Mouse (Mus musculus) intestine, embryonic 14.5 days (tissue): ENCODE results near the gene Utp11. TPM values are rescaled to one million over a fixed set of nuclear protein-coding genes. Genes with fewer than 3 reads are reported as not detected.
A peak's percentile ranks its signal among the peaks of the same experiment; 100 is the strongest.

Source experiments
- ATAC-seq: fragments of 200-750 bp; cut with Nextera tagmentation; replicated peaks from 2 replicates; pipeline ENCODE4 v1.8.0; 2017; ENCODE audit warnings: low read depth, moderate number of reproducible peaks, moderate TSS enrichment, moderate library complexity; ENCODE audit not compliant: low FRiP score, low TSS enrichment
- DNase-seq: peaks from one replicate; pipeline ENCODE4 v3.0.0-alpha.2; 2018; ENCODE audit warnings: low spot score
- H3K27ac ChIP-seq: fragments of 300-500 bp; sonication (generic); 2 replicates; pipeline ENCODE4 v1.5.1; 2014; ENCODE audit warnings: low read depth, mild to moderate bottlenecking, control low read depth
- H3K27me3 ChIP-seq: fragments of 300-500 bp; sonication (generic); replicated peaks from 2 replicates; pipeline ENCODE4 v1.6.1; 2014; ENCODE audit warnings: low read length, control low read depth; ENCODE audit not compliant: control insufficient read depth, insufficient read depth
- H3K36me3 ChIP-seq: fragments of 300-500 bp; sonication (generic); 2 replicates; pipeline ENCODE4 v1.6.1; 2014; ENCODE audit warnings: low read length, control low read depth; ENCODE audit not compliant: control insufficient read depth, insufficient read depth
- H3K4me1 ChIP-seq: fragments of 300-500 bp; sonication (generic); replicated peaks from 2 replicates; pipeline ENCODE4 v1.6.1; 2014; ENCODE audit warnings: low read length, control low read depth, mixed read lengths; ENCODE audit not compliant: control insufficient read depth, insufficient read depth
- H3K4me2 ChIP-seq: fragments of 300-500 bp; sonication (generic); 2 replicates; pipeline ENCODE4 v1.6.1; 2014; ENCODE audit warnings: low read length
- H3K4me3 ChIP-seq: fragments of 300-500 bp; sonication (generic); 2 replicates; pipeline ENCODE4 v1.5.1; 2014; ENCODE audit warnings: low read depth, low read length, control low read depth, mixed read lengths
- H3K9ac ChIP-seq: fragments of 300-500 bp; sonication (generic); 2 replicates; pipeline ENCODE4 v1.6.1; 2014; ENCODE audit warnings: mild to moderate bottlenecking, low read length
- H3K9me3 ChIP-seq: fragments of 300-500 bp; sonication (generic); 2 replicates; pipeline ENCODE4 v1.6.1; 2016; ENCODE audit warnings: low read length, control low read depth; ENCODE audit not compliant: control insufficient read depth
- WGBS: fragments of 180-500 bp; shearing (Covaris S2); extraction: QIAGEN DNeasy Blood & Tissue Kit; methylation state at CpG from one replicate; pipeline ENCODE4 v1.1.7; 2014; 5-methylcytosine and 5-hydroxymethylcytosine counted together
- polyA plus RNA-seq: library from polyadenylated mRNA; unstranded; fragments of >200 nt; fragmentation: Nextera tagmentation; extraction: Ambion mirVana; gene quantifications from 2 replicates; pipeline ENCODE4 v1.2.1, GENCODE M21; 2014

Gene Utp11
- polyA plus RNA-seq, 1 experiment from 2014 or later, result 57.6 TPM

DNA sequence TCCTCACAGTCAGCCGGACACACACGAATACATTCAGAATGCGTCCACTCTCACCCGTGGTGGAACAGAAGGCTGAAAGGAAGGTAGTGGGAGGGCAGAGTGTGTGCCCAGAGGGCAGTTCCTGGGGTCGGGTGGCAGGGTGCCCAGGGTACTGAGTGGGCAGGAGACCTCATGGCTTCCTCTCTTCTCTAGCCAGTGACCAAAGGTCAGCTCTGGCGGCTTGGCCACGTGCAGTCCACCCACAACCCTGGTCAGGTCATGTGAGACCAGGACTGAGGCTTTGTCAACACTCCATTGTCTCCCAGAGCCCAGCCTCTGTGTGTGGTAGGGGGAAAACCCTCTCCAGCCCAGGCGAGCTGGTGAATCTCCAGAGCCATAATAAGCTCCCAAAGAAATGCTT is 23.2 kb downstream of the Utp11 start:
- 71% methylated on average over 8 of the region's 8 CpGs for WGBS

DNA sequence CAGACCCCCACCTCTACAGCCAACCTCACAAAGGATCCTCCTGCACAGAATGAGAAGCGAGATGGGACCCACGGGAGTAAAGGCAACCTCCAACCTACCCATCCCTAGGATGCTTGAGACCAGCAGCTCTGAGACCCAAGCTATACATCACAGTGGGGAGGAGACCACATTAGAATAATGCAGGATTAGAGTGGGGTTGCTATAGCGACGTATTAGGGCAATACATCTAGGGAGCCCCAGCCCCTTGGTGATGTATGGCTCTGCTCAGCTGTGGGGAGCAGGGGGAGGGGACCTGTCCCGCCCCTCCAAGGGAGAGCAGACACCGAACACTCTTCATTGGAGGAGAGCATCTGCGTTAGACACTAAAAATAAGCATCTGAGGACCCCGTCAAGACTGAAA is 25.3 kb downstream of the Utp11 start:
- WGBS, result 10% methylated on average over 8 of the region's 8 CpGs
- Histone ChIP-seq H3K4me3 (no peak overlapping the region), H3K9me3 (no peaks in the 10 kb centered on the region), H3K9ac (no peak overlapping the region), H3K4me1 (peaks cover 13% of the 10 kb centered on the region; the same call in 1 of the 2 replicates), H3K27ac (no peak overlapping the region), H3K4me2 (no peak overlapping the region), H3K27me3 (peaks cover 55% of the 10 kb centered on the region), H3K36me3 (no peaks in the 10 kb centered on the region)
- no peak for ATAC-seq
- DNase-seq, result no peak

More for the DNA sequence above, 23.2 kb downstream of the Utp11 start:
- no peaks in the 10 kb centered on the region for H3K9me3 ChIP-seq
- no peak overlapping the region for H3K27ac ChIP-seq
- DNase-seq (no peak), ATAC-seq (no peak)
- no peak overlapping the region for H3K4me2 ChIP-seq
- H3K4me3 ChIP-seq, result no peak overlapping the region
- no peak overlapping the region for H3K9ac ChIP-seq
- peaks cover 13% of the 10 kb centered on the region; the same call in 1 of the 2 replicates for H3K4me1 ChIP-seq
- peaks cover 51% of the 10 kb centered on the region for H3K27me3 ChIP-seq
- H3K36me3 ChIP-seq, result no peaks in the 10 kb centered on the region

DNA sequence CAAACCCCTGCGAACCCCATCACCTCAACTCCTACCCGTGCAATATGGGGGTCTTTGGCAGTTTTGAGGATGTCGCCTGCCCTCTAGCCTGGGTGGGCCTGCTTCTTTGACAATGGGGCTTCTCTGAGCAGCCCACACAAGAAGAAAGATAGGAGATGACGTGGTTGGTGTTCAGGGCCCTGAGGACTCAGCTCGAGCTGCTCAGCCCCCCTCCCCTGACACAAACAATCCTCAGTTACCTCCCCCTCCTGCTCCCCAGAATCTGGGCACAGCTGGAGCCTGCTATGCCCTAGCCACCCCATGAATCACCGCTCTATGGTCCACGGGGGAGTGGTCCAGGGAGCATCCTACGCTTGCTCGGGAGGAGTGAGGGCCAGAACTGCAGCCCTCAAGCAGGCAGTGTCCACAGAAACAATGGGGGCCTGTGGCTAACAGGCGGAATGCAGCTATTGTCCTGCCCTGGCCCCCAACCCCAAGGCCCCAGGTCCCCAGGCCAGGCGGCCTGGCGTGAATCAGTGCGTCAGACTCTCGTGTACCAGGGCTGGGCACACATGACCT is 25.8 kb downstream of the Utp11 start:
- Histone ChIP-seq H3K4me2 (no peak overlapping the region), H3K27ac (no peak overlapping the region), H3K4me1 (peaks cover 9% of the 10 kb centered on the region; the same call in 1 of the 2 replicates), H3K36me3 (no peaks in the 10 kb centered on the region), H3K9ac (no peak overlapping the region), H3K9me3 (no peaks in the 10 kb centered on the region), H3K27me3 (peaks cover 55% of the 10 kb centered on the region), H3K4me3 (no peak overlapping the region)
- ATAC-seq (no peak), DNase-seq (no peak)
- 40% methylated on average over 14 of the region's 14 CpGs for WGBS

DNA sequence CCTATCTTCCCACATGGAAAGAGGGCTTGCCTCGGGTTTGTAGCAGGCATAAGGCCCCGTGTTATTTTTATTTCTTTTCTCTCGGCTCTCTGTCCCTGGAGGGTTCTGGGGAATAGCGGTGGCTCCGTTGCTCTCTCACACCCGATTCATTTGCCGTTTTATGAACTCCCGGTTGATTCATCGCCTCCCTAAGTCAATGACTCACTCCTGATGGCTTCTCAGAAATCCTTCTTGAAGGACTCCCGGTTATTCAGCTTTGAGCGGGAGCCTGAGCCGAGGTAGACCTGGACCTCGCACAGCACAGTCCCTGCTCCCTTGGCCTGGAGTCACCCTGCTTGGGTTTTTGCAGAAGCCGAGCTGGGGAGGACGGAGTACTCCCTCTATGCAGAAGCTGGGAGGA is 28.8 kb downstream of the Utp11 start:
- H3K4me3 ChIP-seq, result no peak overlapping the region
- no peak overlapping the region for H3K4me2 ChIP-seq
- 67% methylated on average over 15 of the region's 15 CpGs for WGBS
- ATAC-seq (no peak), DNase-seq (no peak)
- no peaks in the 10 kb centered on the region for H3K4me1 ChIP-seq
- no peak overlapping the region for H3K9ac ChIP-seq
- peaks cover 70% of the 10 kb centered on the region for H3K27me3 ChIP-seq
- no peak overlapping the region for H3K27ac ChIP-seq
- H3K9me3 ChIP-seq, result no peaks in the 10 kb centered on the region
- H3K36me3 ChIP-seq, result no peaks in the 10 kb centered on the region

DNA sequence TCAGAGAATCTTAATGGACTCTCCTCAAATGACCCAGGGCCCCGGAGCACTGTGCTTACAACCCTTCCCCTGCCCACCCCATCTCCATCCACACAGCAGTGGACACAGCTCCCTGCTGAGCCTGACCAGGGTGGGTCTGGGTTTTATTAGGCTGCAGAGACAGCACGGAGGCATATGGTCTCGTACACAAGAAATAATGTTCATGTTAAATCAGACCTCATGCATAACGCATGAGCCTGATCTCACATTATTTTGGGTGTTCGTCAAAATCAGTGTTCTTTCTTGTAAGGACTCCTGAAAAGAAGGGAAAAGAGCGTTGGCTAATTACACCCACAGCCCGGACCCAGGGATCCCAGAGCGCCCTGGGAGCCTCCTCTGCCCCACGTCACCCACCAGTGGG is 29.2 kb downstream of the Utp11 start:
- ATAC-seq (no peak), DNase-seq (no peak)
- H3K4me3 ChIP-seq, result no peak overlapping the region
- WGBS, result 72% methylated on average over 9 of the region's 9 CpGs
- H3K27me3 ChIP-seq, result peaks cover 72% of the 10 kb centered on the region
- H3K4me1 ChIP-seq, result no peaks in the 10 kb centered on the region
- H3K9me3 ChIP-seq, result no peaks in the 10 kb centered on the region
- H3K36me3 ChIP-seq, result no peaks in the 10 kb centered on the region
- H3K9ac ChIP-seq, result no peak overlapping the region
- H3K27ac ChIP-seq, result no peak overlapping the region
- H3K4me2 ChIP-seq, result no peak overlapping the region

DNA sequence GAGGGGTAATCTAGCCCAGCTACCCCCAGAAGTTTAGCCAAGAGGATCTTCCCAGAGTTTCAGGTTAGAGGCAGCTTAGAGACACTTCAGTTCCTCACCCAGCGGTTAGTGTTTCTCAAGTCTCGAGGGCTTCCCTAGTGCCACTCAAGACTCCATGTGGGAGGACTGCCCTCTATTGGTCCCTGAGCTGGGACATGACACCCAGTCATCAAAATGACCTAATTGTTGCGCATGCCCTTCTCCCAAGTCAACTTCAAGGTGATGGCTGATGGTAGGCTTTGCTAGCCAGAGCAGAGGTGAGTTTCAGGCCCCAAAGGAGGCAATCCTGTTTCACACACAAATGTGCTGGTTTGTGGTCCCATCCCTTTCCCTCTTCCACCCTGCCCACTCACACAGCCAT is 30.4 kb downstream of the Utp11 start:
- no peak overlapping the region for H3K27ac ChIP-seq
- no peak for ATAC-seq
- H3K36me3 ChIP-seq, result no peaks in the 10 kb centered on the region
- H3K4me2 ChIP-seq, result no peak overlapping the region
- H3K9me3 ChIP-seq, result no peaks in the 10 kb centered on the region
- 0 out of 2 replicates have a peak, but pooled peaks cover 6% of the 10 kb centered on the region for H3K4me1 ChIP-seq
- no peak overlapping the region for H3K9ac ChIP-seq
- H3K27me3 ChIP-seq, result peaks cover 81% of the 10 kb centered on the region
- 57% methylated on average over 3 of the region's 3 CpGs for WGBS
- no peak overlapping the region for H3K4me3 ChIP-seq
- no peak for DNase-seq

DNA sequence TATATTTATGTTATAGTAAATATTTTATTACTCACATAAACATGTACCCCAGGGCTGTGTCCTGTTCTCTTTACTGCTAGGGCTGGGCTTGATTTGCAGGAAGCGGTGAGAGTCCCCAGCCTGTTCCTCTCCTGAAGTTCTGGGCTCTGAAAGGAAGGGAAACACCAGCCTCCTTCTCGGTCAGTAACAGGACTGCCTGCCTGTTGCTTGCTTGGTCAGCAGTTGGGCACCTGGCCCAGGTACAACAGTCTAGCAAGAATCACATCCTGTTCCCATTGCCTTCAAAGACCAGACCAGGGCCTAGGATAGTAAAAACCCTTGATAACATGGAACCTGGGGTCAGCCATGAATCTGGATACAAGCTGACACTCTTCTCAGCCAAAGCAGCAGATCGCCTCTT is 32.8 kb downstream of the Utp11 start:
- ATAC-seq (no peak), DNase-seq (peak; percentile 65)

DNA sequence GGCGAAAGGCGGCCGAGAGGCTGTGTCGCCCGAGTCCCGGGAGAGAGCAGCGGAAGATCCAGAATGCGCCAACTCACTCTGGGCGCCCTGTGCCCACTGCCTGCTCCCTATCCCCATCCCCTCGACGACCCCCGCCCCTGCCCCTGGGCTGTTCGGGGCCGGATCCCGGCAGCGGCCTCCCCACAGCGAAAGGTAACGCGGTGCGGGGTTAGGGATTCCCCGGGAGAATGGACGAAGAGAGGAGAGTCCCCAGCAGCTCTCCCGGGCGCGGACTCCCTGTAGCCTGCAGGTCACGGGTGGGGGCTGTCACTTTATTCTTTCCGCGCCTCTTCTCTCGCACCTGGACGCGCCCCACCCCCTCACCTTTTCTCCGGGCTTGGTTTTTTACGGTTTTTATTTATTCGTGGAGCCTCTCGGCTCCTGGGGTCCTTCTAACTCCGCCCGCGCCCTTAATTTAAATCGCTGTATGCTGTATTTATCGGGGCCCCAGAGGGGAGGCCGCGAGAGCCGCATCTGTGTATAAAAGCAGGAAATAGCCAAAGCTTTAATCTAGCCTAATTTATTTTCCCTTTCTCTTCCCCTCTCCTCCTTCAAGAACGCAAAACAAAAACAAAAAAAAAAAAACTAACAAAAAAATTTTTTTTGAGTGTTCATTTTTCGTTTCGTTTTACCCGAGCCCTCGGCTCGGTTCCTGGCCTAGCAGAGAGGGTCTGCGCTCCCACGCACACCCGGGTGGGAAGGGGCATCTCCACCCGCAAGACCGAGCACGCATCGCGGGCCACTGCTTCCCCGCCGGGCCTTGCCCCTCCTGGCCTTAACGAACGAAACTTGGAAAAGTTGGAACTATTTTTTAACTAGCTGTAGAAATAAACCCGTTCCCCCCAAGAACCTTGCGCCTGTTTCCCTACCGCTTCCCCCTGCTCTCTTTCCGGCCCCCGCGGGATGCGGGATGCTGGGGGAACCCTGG is 33.9 kb downstream of the Utp11 start:
- H3K27ac ChIP-seq, result no peak overlapping the region
- H3K4me1 ChIP-seq, result peaks cover 14% of the 10 kb centered on the region
- no peaks in the 10 kb centered on the region for H3K36me3 ChIP-seq
- peaks cover 92% of the 10 kb centered on the region for H3K27me3 ChIP-seq
- DNase-seq, result peak; percentile 76
- peak overlapping the region; percentile 23 for H3K4me3 ChIP-seq
- 2% methylated on average over 67 of the region's 68 CpGs for WGBS
- ATAC-seq, result no peak
- H3K4me2 ChIP-seq, result peak overlapping the region; percentile 37
- no peak overlapping the region for H3K9ac ChIP-seq
- no peaks in the 10 kb centered on the region for H3K9me3 ChIP-seq

More for the DNA sequence above, 32.8 kb downstream of the Utp11 start:
- Histone ChIP-seq H3K4me1 (peaks cover 14% of the 10 kb centered on the region), H3K4me2 (no peak overlapping the region), H3K4me3 (no peak overlapping the region), H3K36me3 (no peaks in the 10 kb centered on the region), H3K9ac (no peak overlapping the region), H3K9me3 (no peaks in the 10 kb centered on the region), H3K27me3 (peaks cover 88% of the 10 kb centered on the region), H3K27ac (no peak overlapping the region)
- 48% methylated on average over 3 of the region's 3 CpGs for WGBS
